Mouse (Mus musculus) spleen, adult 12 weeks (tissue): ENCODE data around the gene Tnfrsf21.
A peak's percentile ranks its signal among the peaks of the same experiment; 100 is the strongest.

Source experiments
- DNase-seq: peaks from one replicate; pipeline ENCODE4 v3.0.0; 2022; ENCODE audit warnings: low spot score

Tnfrsf21 gene

DNA sequence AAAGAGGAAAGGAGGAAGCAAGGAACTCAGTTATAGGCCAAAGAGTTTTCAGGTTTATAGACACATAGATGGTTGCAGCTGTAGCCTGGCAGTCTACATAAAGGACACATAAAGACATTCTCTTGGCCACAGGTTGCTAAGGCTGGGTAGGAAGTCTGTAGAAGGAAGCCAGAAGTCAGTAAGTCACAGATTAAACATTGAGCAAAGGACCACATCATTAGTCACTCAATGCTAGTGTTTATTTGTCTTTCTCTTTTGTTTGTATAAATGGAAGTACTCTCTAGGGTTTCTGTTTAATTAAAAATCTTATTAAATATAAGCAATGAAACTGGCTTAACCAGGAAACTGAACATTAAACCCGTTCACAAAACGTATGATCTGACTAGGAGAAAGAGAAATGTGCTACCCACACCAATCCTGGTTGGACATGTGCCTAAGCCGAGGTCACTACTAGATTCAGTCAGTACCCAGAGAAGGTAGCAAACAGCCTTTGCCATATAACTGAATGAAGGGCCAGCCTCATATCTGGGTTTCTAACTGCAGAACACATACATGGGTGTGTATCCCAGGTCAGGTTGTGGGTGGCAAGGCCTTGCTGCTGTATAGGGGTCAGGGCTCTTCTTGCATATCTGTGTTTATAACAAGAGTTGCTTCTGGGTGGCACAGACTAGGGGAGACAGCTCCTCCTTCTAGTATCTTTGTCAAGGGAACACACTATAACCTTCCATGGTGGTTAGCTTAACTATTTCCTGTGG, 113.9 kb downstream of the Tnfrsf21 start:
- DNase-seq, result no peak

DNA sequence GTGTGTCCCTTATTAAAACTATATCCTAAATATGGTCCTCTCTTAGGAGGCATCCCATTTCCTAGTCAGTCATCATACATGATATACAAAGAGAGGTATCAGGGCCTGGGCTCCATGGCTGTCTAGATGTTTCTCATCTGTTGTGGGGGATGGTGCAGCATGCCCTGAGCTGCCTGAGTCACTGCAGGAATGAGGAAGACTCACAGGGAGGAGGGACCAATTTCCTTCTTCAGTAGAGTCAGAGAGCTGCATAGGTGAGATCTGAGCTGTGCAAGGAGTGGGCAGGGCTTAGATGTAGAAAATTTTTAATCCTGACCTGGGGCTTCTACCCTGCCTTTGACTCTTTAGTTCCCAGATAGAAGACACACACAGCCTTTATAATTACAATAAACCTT, 114.5 kb downstream of the Tnfrsf21 start:
- DNase-seq, result no peak

DNA sequence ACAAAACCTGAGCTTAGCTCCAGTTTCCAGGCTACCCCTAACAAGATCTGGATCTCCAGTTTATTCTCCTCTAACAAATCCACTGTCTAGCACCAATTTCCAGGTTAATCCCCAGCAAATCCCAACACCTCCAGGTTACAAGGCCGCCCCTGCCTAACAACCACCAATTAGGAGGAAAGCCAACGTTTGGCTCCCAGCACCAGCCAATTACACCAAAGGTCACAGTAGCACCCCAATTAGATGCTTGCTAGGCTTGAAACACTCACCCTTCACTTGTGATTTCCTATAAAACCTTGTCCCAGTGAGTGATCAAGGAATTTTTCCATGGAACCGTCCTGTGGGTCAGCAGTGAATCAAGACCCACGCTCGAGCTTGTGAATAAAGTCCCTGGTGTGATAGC, 116.1 kb downstream of the Tnfrsf21 start:
- no peak for DNase-seq

DNA sequence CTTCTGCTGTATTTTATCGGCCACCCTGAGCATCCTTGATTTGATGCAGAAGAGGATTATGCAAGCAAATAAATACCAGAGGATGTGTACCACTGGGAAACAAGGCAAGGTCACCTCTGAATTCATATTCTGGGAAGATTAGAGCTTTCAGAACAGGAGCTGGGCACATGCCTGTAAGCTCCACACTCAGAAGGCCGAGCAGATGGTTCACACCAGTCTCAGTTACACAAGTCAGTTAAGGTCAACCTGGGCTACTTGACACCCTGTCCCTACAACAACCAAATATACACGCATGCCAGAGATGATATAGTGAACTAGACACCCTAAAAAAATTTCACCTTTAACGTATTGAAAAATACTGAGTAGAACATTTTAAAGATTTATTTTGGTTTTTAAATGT, 116.8 kb downstream of the Tnfrsf21 start:
- DNase-seq, result no peak

DNA sequence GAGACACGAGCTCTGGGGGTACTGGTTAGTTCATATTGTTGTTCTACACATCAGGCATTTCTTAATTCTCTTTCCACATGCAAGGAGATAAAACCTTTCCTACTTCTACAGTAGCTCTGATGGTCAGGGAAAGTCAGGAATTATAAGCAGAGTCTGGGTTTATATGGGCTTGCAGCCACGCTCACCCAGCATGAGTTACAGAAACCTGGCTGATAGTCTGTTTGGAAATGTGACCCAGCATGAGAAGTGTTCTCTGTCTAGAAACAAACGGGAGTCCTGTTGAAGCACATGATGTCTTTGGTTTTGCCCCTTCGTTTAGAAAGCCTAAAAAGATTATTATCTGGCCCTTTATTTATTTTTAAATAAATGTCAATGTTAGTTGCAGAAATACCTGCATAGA, 118.6 kb downstream of the Tnfrsf21 start:
- DNase-seq, result no peak

DNA sequence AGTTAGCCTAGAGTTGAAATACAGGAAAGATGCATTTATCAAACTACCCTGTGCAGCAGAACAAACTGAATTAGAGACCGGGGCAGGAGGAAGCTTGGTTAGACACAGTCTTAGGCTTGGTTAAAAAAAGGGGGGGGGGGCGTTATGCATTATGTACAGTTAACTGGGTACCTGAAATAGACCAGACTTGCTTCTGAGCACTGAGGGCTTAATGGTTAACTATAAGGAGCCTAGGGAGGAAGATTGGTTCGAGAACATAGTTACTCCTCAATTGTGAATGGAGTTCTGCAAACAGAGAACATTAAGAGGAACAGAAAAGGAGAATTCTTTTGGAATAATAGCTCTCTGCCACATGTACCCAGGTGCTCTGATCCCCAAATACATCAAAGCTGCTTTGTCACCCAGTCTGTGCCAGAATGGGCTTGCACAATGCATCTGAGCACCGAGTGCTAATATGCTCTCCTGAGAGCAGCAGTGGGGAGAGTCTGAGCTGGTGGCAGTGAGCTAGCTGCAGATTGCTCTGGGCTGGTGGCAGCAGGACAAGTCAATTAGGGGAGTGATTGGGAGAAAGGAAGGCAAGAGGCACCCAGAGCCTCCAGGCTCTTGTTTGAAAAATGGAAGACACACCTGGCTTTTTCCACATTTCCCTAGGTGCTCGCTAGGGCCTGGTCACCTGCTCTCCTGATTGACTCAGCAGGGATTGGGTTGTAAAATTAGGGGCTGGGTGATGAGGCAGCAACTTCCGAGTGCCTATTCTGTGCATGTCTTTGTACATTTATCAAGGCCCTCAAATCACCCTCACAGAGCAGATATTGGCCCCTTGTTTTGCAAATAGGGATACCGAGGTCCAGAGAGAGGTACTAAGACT, 119.3 kb downstream of the Tnfrsf21 start:
- no peak for DNase-seq

DNA sequence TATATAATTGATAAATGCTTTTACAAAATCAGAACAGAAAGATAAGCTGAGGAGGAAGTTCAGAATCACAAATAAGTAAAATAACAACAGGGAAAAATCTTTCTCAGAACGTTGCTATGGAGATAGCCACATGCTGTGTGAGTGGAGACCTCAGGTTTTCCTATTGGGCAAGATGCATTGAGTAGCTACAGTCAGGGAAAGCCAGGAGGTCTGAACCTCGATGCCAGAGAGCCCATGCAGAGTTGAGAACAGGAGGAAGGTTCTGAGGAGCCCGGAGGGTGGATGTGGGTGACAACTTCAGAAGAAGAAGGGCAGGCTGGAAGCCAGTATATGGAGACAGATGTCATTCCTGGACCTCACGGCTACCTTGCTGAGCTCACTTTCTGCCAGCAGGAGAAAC, 120.4 kb downstream of the Tnfrsf21 start:
- no peak for DNase-seq

DNA sequence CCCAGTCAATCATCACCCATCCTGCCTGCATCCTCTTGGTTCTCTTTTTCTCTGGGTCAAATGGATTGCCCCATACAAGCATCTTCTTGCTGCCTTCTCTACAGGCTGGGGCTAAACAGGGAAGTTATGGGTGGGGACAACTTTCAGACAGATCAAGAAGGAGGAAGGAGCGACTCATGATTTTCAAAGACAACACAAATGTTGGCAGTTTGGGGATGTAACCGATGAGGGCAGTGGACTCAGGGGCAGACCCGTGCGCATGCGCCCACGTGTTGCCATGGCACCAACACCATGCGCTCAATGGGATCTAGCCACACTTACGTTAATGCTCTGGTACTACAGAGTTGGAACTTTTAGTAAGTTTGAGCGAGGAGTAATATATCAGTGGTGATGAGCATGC, 121.5 kb downstream of the Tnfrsf21 start:
- DNase-seq, result peak; percentile 1

DNA sequence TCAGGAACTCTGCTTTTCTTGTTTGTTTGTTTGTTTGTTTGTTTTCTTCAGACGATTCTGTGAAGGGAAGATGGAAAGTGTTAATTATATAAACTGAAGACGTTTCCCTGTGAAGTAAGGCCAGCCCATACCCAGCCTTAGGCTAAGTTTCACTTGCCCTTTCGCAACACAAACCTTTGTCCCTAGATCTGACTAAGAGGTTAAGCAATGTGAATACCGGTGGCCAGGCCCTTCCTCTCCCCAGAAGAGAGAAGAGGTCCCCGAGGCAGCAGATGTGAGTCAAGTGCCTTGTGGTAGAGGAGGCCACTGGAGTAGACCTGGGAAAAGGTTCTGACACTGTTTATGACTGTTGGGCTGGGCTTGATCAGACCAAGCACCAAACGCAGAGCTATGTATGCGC, 122.0 kb downstream of the Tnfrsf21 start:
- DNase-seq, result no peak
